Mouse (Mus musculus) neural tube, embryonic 11.5 days (tissue): ENCODE data around the gene Mt1. TPM values are rescaled to one million over a fixed set of nuclear protein-coding genes. Genes with fewer than 3 reads are reported as not detected.

Source experiments
- ATAC-seq: fragments of 200-750 bp; cut with Nextera tagmentation; 2 replicates; pipeline ENCODE4 v1.8.0; 2017; ENCODE audit warnings: moderate number of reproducible peaks, mild to moderate bottlenecking, moderate TSS enrichment, moderate library complexity; ENCODE audit not compliant: insufficient read depth, low FRiP score, low TSS enrichment
- DNase-seq: peaks from one replicate; pipeline ENCODE4 v3.0.0-alpha.2; 2015; ENCODE audit warnings: low spot score
- H3K27ac ChIP-seq: fragments of 300-500 bp; sonication (generic); 2 replicates; pipeline ENCODE4 v1.5.1; 2014; ENCODE audit warnings: low read depth, mild to moderate bottlenecking, low read length
- H3K27me3 ChIP-seq: fragments of 300-500 bp; sonication (generic); 2 replicates; pipeline ENCODE4 v1.6.1; 2014; ENCODE audit warnings: mild to moderate bottlenecking, low read length, mixed read lengths; ENCODE audit not compliant: control insufficient read depth, insufficient read depth
- H3K36me3 ChIP-seq: fragments of 300-500 bp; sonication (generic); 2 replicates; pipeline ENCODE4 v1.6.1; 2014; ENCODE audit warnings: mild to moderate bottlenecking, low read length, moderate library complexity, mixed read lengths; ENCODE audit not compliant: control insufficient read depth, insufficient read depth
- H3K4me1 ChIP-seq: fragments of 300-500 bp; sonication (generic); 2 replicates; pipeline ENCODE4 v1.6.1; 2014; ENCODE audit warnings: low read length, mixed read lengths; ENCODE audit not compliant: control insufficient read depth, insufficient read depth
- H3K4me2 ChIP-seq: fragments of 300-500 bp; sonication (generic); 2 replicates; pipeline ENCODE4 v1.6.1; 2014; ENCODE audit warnings: low read depth, mild to moderate bottlenecking, moderate library complexity
- H3K4me3 ChIP-seq: fragments of 300-500 bp; sonication (generic); 2 replicates; pipeline ENCODE4 v1.5.1; 2014; ENCODE audit warnings: low read depth, low read length
- H3K9ac ChIP-seq: fragments of 300-500 bp; sonication (generic); 2 replicates; pipeline ENCODE4 v1.6.1; 2014; ENCODE audit warnings: mild to moderate bottlenecking, low read length
- H3K9me3 ChIP-seq: fragments of 300-500 bp; sonication (generic); 2 replicates; pipeline ENCODE4 v1.6.1; 2016; ENCODE audit warnings: low read length; ENCODE audit not compliant: control insufficient read depth
- WGBS: fragments of 180-500 bp; shearing (Covaris S2); extraction: QIAGEN DNeasy Blood & Tissue Kit; methylation state at CpG from one replicate; pipeline ENCODE4 v1.1.7; 2014; 5-methylcytosine and 5-hydroxymethylcytosine counted together
- polyA plus RNA-seq: library from polyadenylated mRNA; unstranded; fragments of >200 nt; fragmentation: Nextera tagmentation; extraction: Ambion mirVana; gene quantifications from 2 replicates; pipeline ENCODE4 v1.2.1, GENCODE M21; 2014

Gene Mt1
- polyA plus RNA-seq, 1 experiment from 2014 or later = 78.2 TPM

DNA sequence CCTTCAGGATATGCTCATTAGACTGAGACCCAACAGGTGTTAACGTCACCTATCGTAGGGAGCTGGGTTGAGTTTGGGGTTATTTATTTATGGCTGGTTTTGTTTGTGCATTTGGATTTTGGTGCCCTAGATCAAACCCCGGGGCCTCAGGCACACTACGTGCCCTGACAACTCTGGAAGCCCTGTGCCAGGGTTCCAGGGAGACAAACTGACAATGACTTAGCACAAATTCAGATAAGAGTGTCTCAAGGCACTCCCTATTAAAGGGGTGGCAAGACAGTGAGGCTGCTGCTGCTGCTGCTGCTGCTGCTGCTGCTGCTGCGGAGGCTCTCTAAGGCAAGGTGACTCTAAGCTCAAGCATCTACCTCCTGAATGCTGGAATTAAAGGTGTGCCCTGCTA, 9.3 kb upstream of the Mt1 start:
- DNase-seq (no peak), ATAC-seq (no peak)
- Histone ChIP-seq H3K4me3 (no peak overlapping the region), H3K27ac (no peak overlapping the region), H3K27me3 (peaks cover 40% of the 10 kb centered on the region), H3K36me3 (no peaks in the 10 kb centered on the region), H3K9me3 (no peaks in the 10 kb centered on the region), H3K9ac (no peak overlapping the region), H3K4me2 (no peak overlapping the region), H3K4me1 (peaks cover 13% of the 10 kb centered on the region)
- WGBS = 84% methylated on average over 5 of the region's 5 CpGs

DNA sequence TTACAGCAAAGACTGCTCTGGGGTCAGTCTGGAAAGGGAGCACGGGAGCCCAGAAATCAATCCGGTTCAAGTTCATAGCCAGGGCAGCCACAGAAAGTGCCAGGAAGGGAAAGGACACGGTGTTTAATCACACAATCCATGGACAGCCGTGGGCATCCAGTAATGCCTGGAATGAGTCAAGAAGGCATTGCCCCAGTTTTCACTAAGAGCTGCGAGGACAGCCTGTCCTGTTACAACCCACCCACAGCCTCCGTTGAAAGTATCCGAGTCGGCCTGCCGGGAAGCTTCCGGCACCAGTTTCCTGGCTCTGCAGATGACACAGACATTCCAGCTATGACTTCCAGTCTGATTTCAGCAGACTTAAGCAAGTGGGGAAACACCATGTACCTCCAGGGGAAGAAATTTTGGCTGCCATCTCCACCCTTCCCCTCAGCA, 7.5 kb upstream of the Mt1 start:
- H3K4me1 ChIP-seq = peaks cover 13% of the 10 kb centered on the region
- no peak overlapping the region for H3K9ac ChIP-seq
- peaks cover 50% of the 10 kb centered on the region for H3K27me3 ChIP-seq
- H3K4me2 ChIP-seq = peak overlapping the region; percentile 77
- WGBS = 43% methylated on average over 10 of the region's 10 CpGs
- no peak for ATAC-seq
- no peak for DNase-seq
- H3K36me3 ChIP-seq = no peaks in the 10 kb centered on the region
- no peak overlapping the region for H3K4me3 ChIP-seq
- no peak overlapping the region for H3K27ac ChIP-seq
- no peaks in the 10 kb centered on the region for H3K9me3 ChIP-seq

DNA sequence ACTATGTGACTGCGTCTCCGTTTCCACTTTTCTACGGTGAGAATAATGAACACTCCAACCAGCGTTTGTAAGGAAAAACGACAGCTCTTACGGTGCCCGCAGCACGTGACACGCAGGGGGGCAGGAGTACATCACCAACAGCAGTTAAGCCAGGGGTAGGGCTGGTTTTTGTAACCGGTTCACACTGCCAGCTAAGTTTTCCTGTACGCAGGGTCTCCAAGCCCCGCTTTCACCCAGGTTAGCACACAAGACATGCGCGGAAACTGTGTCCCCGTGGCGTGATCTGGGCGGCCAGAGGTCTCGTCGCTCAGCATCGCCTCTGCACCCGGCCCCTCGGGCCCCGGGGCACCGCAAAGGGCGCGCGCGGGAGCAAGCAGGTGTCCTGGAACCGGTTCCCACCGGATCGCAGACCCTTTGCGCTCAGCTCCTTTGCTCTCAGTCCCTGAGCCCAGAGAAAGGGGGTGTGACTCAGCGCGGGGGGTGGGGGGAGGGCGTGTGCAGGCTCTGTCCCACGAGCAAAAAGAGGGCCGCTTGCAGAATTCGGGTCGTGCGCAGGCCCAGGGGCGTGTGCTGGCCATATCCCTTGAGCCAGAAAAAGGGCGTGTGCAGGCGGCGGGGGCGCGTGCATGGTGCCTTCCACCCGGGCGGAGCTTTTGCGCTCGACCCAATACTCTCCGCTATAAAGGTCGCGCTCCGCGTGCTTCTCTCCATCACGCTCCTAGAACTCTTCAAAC, 6.6 kb upstream of the Mt1 start, which contains the start of gene Mt2:
TSS of gene Mt2 (plus strand) at position 590 of the 734 bp plus-strand sequence.
- Histone ChIP-seq H3K36me3 (no peaks in the 10 kb centered on the region), H3K27me3 (peaks cover 52% of the 10 kb centered on the region), H3K27ac (no peak within 1 kb of the TSS), H3K9me3 (no peaks in the 10 kb centered on the region), H3K4me2 (peak within 1 kb of the TSS; percentile 77), H3K4me3 (peak within 1 kb of the TSS; percentile 37), H3K9ac (peak within 1 kb of the TSS; percentile 29), H3K4me1 (peaks cover 13% of the 10 kb centered on the region)
- WGBS = under 1% methylated on average over 56 of the region's 56 CpGs
- ATAC-seq = peak; percentile 27; the same call in 1 of the 2 replicates
- DNase-seq = peak; percentile 63

DNA sequence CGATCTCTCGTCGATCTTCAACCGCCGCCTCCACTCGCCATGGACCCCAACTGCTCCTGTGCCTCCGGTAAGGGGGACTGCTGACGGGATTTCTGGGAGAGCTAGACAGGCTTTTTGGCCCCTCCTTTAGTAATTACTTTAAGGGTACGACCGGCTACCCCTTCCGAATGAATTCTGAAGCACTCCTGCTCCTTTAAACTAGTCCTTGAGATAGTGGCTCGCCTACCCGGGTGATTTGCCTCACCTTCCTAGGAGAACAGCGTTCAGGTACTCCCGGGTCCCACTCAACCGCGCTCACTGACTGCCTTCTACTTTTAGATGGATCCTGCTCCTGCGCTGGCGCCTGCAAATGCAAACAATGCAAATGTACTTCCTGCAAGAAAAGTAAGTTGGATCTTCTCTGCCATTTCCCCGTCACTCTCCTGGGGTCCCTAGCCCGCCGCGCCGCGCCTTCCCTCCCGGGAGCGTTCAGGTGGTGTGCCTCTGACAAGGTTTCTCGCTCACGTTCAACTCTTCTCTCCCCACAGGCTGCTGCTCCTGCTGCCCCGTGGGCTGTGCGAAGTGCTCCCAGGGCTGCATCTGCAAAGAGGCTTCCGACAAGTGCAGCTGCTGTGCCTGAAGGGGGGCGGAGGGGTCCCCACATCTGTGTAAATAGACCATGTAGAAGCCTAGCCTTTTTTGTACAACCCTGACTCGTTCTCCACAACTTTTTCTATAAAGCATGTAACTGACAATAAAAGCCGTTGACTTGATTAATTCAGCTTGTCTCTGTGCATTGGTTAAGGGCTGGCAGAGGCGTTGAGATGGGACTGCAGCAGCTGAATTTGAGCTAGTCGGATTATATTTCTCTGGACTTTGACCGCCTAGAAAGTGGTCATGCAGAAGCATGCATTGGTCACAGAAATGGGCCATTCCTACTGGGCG, 5.8 kb upstream of the Mt1 start:
- H3K27ac ChIP-seq = no peak overlapping the region
- ATAC-seq = no peak
- peak; percentile 53 for DNase-seq
- no peaks in the 10 kb centered on the region for H3K36me3 ChIP-seq
- under 1% methylated on average over 39 of the region's 39 CpGs for WGBS
- H3K4me1 ChIP-seq = peaks cover 13% of the 10 kb centered on the region
- peaks cover 57% of the 10 kb centered on the region for H3K27me3 ChIP-seq
- peak overlapping the region; percentile 37 for H3K4me3 ChIP-seq
- peak overlapping the region; percentile 77 for H3K4me2 ChIP-seq
- H3K9ac ChIP-seq = no peak overlapping the region
- H3K9me3 ChIP-seq = no peaks in the 10 kb centered on the region

DNA sequence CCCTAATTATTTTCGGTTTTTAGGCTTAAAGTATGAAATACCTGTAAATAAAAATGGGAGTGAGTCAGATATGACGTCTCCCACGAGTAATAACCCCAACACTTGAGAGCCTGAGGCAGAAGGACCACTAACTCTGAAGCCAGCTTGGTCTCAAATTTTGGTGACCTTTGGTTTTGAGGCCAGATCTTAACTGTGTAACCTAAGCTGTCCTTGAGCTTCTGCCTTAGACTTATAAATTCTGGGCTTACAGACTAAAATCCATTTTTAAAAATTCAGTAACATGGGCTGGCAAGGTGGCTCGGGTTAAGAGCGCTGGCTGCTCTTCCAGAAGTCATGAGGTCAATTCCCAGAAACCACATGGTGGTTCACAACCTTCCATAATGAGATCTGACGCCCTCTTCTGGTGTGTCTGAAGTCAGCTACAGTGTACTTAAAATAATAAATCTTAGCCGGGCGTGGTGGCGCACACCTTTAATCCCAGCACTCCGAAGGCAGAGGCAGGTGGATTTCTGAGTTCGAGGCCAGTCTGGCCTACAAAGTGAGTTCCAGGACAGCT, 5.0 kb upstream of the Mt1 start:
- 53% methylated on average over 11 of the region's 11 CpGs for WGBS
- no peak overlapping the region for H3K4me2 ChIP-seq
- no peak overlapping the region for H3K4me3 ChIP-seq
- ATAC-seq (no peak), DNase-seq (no peak)
- H3K4me1 ChIP-seq = peaks cover 16% of the 10 kb centered on the region
- no peak overlapping the region for H3K9ac ChIP-seq
- H3K9me3 ChIP-seq = no peaks in the 10 kb centered on the region
- H3K36me3 ChIP-seq = no peaks in the 10 kb centered on the region
- peaks cover 66% of the 10 kb centered on the region for H3K27me3 ChIP-seq
- no peak overlapping the region for H3K27ac ChIP-seq

DNA sequence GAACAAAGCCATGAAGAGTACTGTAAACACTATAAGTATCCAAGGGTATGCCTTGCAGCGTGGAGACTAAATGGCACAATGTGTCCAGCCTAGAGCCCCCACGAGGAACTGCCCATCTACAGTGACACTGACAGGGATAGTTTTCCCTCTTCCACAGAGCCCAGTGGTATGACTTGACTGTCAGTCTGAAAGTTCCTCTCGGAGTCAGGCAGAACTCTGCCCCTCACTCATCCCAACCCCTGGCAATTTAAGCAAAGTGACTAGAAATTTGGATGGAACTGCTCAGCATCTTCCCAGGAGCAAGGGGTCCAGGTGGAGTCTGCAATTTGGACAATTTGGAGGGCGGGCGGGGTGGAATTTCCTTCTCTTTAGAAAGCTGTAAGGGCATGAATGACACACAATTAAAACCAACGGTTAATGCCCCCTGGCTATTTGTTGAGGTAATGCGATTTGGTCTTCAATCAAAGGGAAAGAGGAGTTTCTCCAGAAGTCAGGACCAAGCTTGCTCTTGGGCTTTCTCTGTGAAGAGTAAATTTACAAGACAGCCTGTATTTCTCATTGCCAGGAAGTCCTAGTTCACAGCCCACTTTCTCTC, 4.2 kb upstream of the Mt1 start:
- DNase-seq (no peak), ATAC-seq (no peak)
- 22% methylated on average over 7 of the region's 7 CpGs for WGBS
- Histone ChIP-seq H3K4me2 (no peak overlapping the region), H3K27ac (no peak overlapping the region), H3K9me3 (no peaks in the 10 kb centered on the region), H3K4me3 (no peak overlapping the region), H3K36me3 (no peaks in the 10 kb centered on the region), H3K27me3 (peaks cover 74% of the 10 kb centered on the region), H3K9ac (no peak overlapping the region), H3K4me1 (peaks cover 19% of the 10 kb centered on the region)

DNA sequence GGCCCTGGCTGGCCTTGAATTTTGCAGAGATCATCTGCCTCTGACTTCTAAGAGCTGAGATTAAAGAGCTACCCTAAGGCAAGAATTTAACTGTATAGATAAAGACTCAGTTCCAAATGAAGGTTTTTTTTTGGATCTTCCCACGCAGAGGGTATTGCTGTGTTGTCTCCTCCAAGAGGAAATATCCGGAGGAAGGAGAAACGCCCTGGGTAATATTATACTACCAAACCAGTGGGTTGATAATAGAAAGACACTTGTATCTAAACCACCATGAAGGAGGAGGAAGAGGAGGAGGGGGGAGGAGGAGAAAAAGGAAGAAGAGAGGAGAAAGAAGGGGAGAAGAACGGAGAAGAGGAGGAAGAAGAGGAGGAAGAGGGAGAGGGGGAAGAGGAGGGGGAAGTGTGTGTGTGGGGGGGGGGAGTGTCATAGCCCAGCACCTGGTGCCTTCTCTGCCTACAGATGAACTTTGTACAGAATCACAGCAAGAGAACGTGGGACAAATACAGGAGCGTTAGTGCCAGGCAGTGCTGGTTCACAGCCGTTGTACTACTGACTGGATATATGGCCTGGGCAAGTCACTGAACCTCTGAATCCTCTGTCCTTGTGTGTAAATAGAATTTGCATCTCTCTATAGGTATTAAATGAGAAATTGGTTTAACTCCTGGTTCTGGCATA, 1.0 kb upstream of the Mt1 start:
- Histone ChIP-seq H3K4me2 (no peak overlapping the region), H3K9ac (no peak overlapping the region), H3K36me3 (no peaks in the 10 kb centered on the region), H3K4me3 (no peak overlapping the region), H3K27ac (no peak overlapping the region), H3K27me3 (peaks cover 75% of the 10 kb centered on the region), H3K4me1 (peaks cover 12% of the 10 kb centered on the region), H3K9me3 (no peaks in the 10 kb centered on the region)
- ATAC-seq = no peak
- WGBS = 61% methylated on average over 7 of the region's 7 CpGs
- DNase-seq = no peak
